In the genomic region with DNA sequence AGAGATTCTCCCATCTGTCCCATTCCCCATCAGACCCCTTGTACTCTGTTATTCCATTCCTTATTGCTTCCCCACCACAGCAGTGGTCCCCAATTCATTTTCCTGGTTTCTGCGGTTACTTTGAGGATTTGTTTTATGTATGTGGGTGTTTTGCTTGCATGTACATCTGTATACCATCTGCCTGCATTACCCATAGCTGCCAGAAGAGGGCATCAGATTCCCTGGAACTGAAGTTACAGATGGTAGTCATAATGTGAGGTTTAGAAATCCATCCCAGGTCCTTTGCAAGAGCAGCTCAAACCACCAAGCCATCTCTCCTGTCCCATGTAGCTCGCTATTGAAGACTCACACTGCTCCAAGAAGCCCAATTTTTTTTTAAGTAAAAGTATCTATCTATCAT, we compare ENCODE assay signal across 9 mouse cellular contexts. TPM values are rescaled to one million over a fixed set of nuclear protein-coding genes. Genes with fewer than 3 reads are reported as not detected.
DNase-seq lines count a peak whose midpoint lies in the region; TF ChIP-seq lines count a peak whose summit lies in the region.
"Had no signal": no experiment of that assay in that cellular context is flagged by ENCODE, and none has a peak within 500 bp of the region (broad histone marks: within the 10 kb centered on the region; RNA-seq: fewer than 3 reads in every experiment).

No protein-coding gene starts in this region.

- peak; percentile 61 for TF ChIP-seq CTCF in layer of hippocampus, adult 2 months (conservative IDR thresholded peaks at IDR 0.05)
- TF ChIP-seq CTCF in E14TG2a.4 (conservative IDR thresholded peaks at IDR 0.05; ENCODE audit: low read length), result peak; percentile 49

- DNase-seq in layer of hippocampus, adult 2 months (ENCODE audit: low spot score in 2 of 2), result no peak
- DNase-seq in layer of hippocampus, adult 8-10 months (ENCODE audit: low spot score in 2 of 2), result no peak
- DNase-seq in 416B (ENCODE audit: low read depth), result peak; percentile 54
- DNase-seq in embryonic facial prominence, embryonic 10.5 days (ENCODE audit: low spot score), result peak; percentile 15
- no peak for DNase-seq in cerebellum, adult 8-10 months
- DNase-seq in layer of hippocampus, postnatal 25 days (ENCODE audit: extremely low spot score in 1 of 2, low spot score in 1 of 2), result no peak

- no peaks in the 10 kb centered on the region for H3K27me3 ChIP-seq in E14TG2a.4 (ENCODE audit: insufficient read depth, low read length)
- no peaks in the 10 kb centered on the region for H3K27me3 ChIP-seq in embryonic facial prominence, embryonic 10.5 days (replicated peaks; ENCODE audit: low read depth, poor library complexity, severe bottlenecking)

- H3K27ac ChIP-seq in layer of hippocampus, adult 2 months, result no peak overlapping the region
- H3K27ac ChIP-seq in embryonic facial prominence, embryonic 10.5 days (replicated peaks), result no peak overlapping the region

- no peaks in the 10 kb centered on the region for H3K4me1 ChIP-seq in E14TG2a.4 (replicated peaks; ENCODE audit: low read depth, low read length)
- H3K4me1 ChIP-seq in embryonic facial prominence, embryonic 10.5 days, result no peaks in the 10 kb centered on the region

- no peak overlapping the region for H3K4me3 ChIP-seq in layer of hippocampus, adult 2 months
- H3K4me3 ChIP-seq in E14TG2a.4 (replicated peaks; ENCODE audit: low read length), result no peak overlapping the region
- no peak overlapping the region for H3K4me3 ChIP-seq in embryonic facial prominence, embryonic 10.5 days

- 91% methylated on average over 2 of the region's 2 CpGs for WGBS in embryonic facial prominence, embryonic 10.5 days

- no peaks in the 10 kb centered on the region for H3K36me3 ChIP-seq in E14TG2a.4 (ENCODE audit: insufficient read depth, low read length)
- no peaks in the 10 kb centered on the region for H3K36me3 ChIP-seq in embryonic facial prominence, embryonic 10.5 days (replicated peaks)

- no peaks in the 10 kb centered on the region for H3K9me3 ChIP-seq in E14TG2a.4 (ENCODE audit: low read length)
- H3K9me3 ChIP-seq in embryonic facial prominence, embryonic 10.5 days, result no peaks in the 10 kb centered on the region; the same call in 1 of the 2 replicates

RNA-seq across cellular contexts. Expression of gene Lancl3, which starts 16.5 kb away (rescaled TPM):
- total RNA-seq in layer of hippocampus, adult 2 months (2021), result 1 to 10 TPM; 4.8 to 5.1 TPM
- 1 to 10 TPM; 5.0 to 6.1 (median 5.9) TPM for total RNA-seq in layer of hippocampus, adult 8-10 months (2022)
- polyA plus RNA-seq in embryonic facial prominence, embryonic 10.5 days (2016; fragmentation: Nextera tagmentation; extraction: Ambion mirVana), result 0.26 and 0.43 TPM in 2 replicates
- total RNA-seq in layer of hippocampus, postnatal 25 days (2021), result 1 to 10 TPM; 4.6 to 5.4 TPM

RNA-seq across cellular contexts. Expression of gene Gm14862, which starts 40.5 kb away (rescaled TPM):
- not detected for total RNA-seq in layer of hippocampus, adult 2 months (2021)
- total RNA-seq in layer of hippocampus, adult 8-10 months (2022), result not detected
- not detected in 2 replicates for polyA plus RNA-seq in embryonic facial prominence, embryonic 10.5 days (2016; fragmentation: Nextera tagmentation; extraction: Ambion mirVana)
- not detected for total RNA-seq in layer of hippocampus, postnatal 25 days (2021)
- total RNA-seq: adrenal gland, postnatal 36 days had no signal
- polyA plus RNA-seq: forebrain, embryonic 14.5 days had no signal

RNA-seq across cellular contexts. Expression of gene Xk, which starts 56.3 kb away (rescaled TPM):
- 10 to 100 TPM; 13.7 to 17.0 TPM for total RNA-seq in layer of hippocampus, adult 2 months (2021)
- 10 to 100 TPM; 12.5 to 19.7 (median 14.9) TPM for total RNA-seq in layer of hippocampus, adult 8-10 months (2022)
- 2.0 TPM in 2 replicates for polyA plus RNA-seq in embryonic facial prominence, embryonic 10.5 days (2016; fragmentation: Nextera tagmentation; extraction: Ambion mirVana)
- 10 to 100 TPM; 12.0 to 15.8 TPM for total RNA-seq in layer of hippocampus, postnatal 25 days (2021)

Comparison
In these comparisons a context has a peak if more than half of its experiments do, and no peak if none do; other contexts are left out.
1. DNase-seq: peak in 416B (single experiment) and embryonic facial prominence, embryonic 10.5 days (single experiment); none in layer of hippocampus, adult 2 months (0 of 2), layer of hippocampus, adult 8-10 months (0 of 2), cerebellum, adult 8-10 months (single experiment) and layer of hippocampus, postnatal 25 days (0 of 2).